Mouse (Mus musculus) lung, embryonic 15.5 days (tissue): ENCODE measurements around the gene Cox6b1. TPM values are rescaled to one million over a fixed set of nuclear protein-coding genes. Genes with fewer than 3 reads are reported as not detected.

Experiments used
- ATAC-seq: fragments of 200-750 bp; cut with Nextera tagmentation; 2 replicates; pipeline ENCODE4 v1.8.0; 2017; ENCODE audit warnings: moderate number of reproducible peaks, borderline replicate concordance; ENCODE audit not compliant: low FRiP score, low TSS enrichment; ENCODE audit errors: extremely low read depth
- H3K27ac ChIP-seq: fragments of 300-500 bp; sonication (generic); 2 replicates; pipeline ENCODE4 v1.5.1; 2015; ENCODE audit warnings: moderate library complexity, mild to moderate bottlenecking, inconsistent platforms
- H3K27me3 ChIP-seq: fragments of 300-500 bp; sonication (generic); 2 replicates; pipeline ENCODE4 v1.6.1; 2015; ENCODE audit warnings: inconsistent platforms
- H3K36me3 ChIP-seq: fragments of 300-500 bp; sonication (generic); 2 replicates; pipeline ENCODE4 v1.6.1; 2015; ENCODE audit warnings: inconsistent platforms
- H3K4me1 ChIP-seq: fragments of 300-500 bp; sonication (generic); 2 replicates; pipeline ENCODE4 v1.6.1; 2015; ENCODE audit warnings: inconsistent platforms
- H3K4me2 ChIP-seq: fragments of 300-500 bp; sonication (generic); 2 replicates; pipeline ENCODE4 v1.6.1; 2015; ENCODE audit warnings: inconsistent platforms, mild to moderate bottlenecking, moderate library complexity
- H3K4me3 ChIP-seq: fragments of 300-500 bp; sonication (generic); 2 replicates; pipeline ENCODE4 v1.5.1; 2015; ENCODE audit warnings: mild to moderate bottlenecking, inconsistent platforms
- H3K9ac ChIP-seq: fragments of 300-500 bp; sonication (generic); 2 replicates; pipeline ENCODE4 v1.6.1; 2015; ENCODE audit warnings: inconsistent platforms
- H3K9me3 ChIP-seq: fragments of 300-500 bp; sonication (generic); 2 replicates; pipeline ENCODE4 v1.6.1; 2016; ENCODE audit warnings: inconsistent platforms
- WGBS: fragments of 180-500 bp; shearing (Covaris S2); methylation state at CpG from one replicate; pipeline ENCODE4 v1.1.7; 2015; 5-methylcytosine and 5-hydroxymethylcytosine counted together
- polyA plus RNA-seq: library from polyadenylated mRNA; unstranded; fragments of >200 nt; fragmentation: Nextera tagmentation; extraction: Ambion mirVana; gene quantifications from 2 replicates; pipeline ENCODE4 v1.2.1, GENCODE M21; 2015

Gene Cox6b1
- polyA plus RNA-seq, 1 experiment from 2014 or later, result 867 TPM

- peak; percentile 55; the same call in 1 of the 2 replicates for ATAC-seq
- Histone ChIP-seq H3K36me3 (no peaks in the 10 kb centered on the region), H3K4me2 (no peak overlapping the region), H3K27ac (no peak overlapping the region), H3K9ac (no peak overlapping the region), H3K27me3 (no peaks in the 10 kb centered on the region), H3K9me3 (no peaks in the 10 kb centered on the region), H3K4me3 (no peak overlapping the region), H3K4me1 (peaks cover 15% of the 10 kb centered on the region)
- 19% methylated on average over 8 of the region's 8 CpGs for WGBS
These were observed 18.1 kb downstream of the Cox6b1 start for GRCm38 (mm10) chr7:30607706-30608309.

- Histone ChIP-seq H3K9me3 (no peaks in the 10 kb centered on the region), H3K4me3 (no peak overlapping the region), H3K36me3 (no peaks in the 10 kb centered on the region), H3K4me2 (no peak overlapping the region), H3K9ac (no peak overlapping the region), H3K27ac (no peak overlapping the region), H3K27me3 (no peaks in the 10 kb centered on the region), H3K4me1 (peaks cover 15% of the 10 kb centered on the region)
- WGBS, result 82% methylated on average over 8 of the region's 8 CpGs
- no peak for ATAC-seq
These were observed 21.0 kb downstream of the Cox6b1 start for GRCm38 (mm10) chr7:30604944-30605343.

DNA sequence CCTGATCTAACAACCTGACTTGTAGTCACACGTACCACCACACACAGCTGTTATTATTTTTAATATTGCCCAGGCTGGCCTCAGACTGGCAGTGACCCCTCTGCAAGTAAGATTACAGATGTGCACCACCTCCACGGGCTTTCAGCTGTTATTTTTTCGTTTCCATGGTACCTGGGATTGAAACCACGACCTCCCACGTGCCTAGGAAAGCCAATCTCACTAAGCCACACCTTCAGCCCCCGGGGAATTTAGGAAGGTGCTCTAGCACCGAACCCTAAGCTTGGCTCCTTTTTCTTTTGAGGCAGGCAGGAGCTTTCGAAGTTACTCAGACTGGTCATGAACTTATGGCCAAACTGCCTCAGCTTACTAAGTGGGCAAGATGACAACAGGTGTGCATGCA, 21.5 kb downstream of the Cox6b1 start:
- Histone ChIP-seq H3K27me3 (no peaks in the 10 kb centered on the region), H3K27ac (peak overlapping the region; percentile 95; the same call in 1 of the 2 replicates), H3K4me1 (peaks cover 15% of the 10 kb centered on the region), H3K4me2 (no peak overlapping the region), H3K9ac (no peak overlapping the region), H3K4me3 (no peak overlapping the region), H3K9me3 (no peaks in the 10 kb centered on the region), H3K36me3 (no peaks in the 10 kb centered on the region)
- ATAC-seq, result no peak
- 46% methylated on average over 8 of the region's 8 CpGs for WGBS

GRCm38 (mm10) chr7:30602583-30602982, 23.4 kb downstream of the Cox6b1 start:
- Histone ChIP-seq H3K4me2 (no peak overlapping the region), H3K27ac (peak overlapping the region; percentile 95), H3K4me3 (no peak overlapping the region), H3K4me1 (peaks cover 13% of the 10 kb centered on the region; the same call in 1 of the 2 replicates), H3K9ac (no peak overlapping the region), H3K27me3 (no peaks in the 10 kb centered on the region), H3K36me3 (no peaks in the 10 kb centered on the region), H3K9me3 (no peaks in the 10 kb centered on the region)
- peak; percentile 49 for ATAC-seq
- 15% methylated on average over 3 of the region's 3 CpGs for WGBS

GRCm38 (mm10) chr7:30600651-30601050, 25.3 kb downstream of the Cox6b1 start:
- Histone ChIP-seq H3K36me3 (no peaks in the 10 kb centered on the region), H3K9me3 (no peaks in the 10 kb centered on the region), H3K4me1 (peaks cover 13% of the 10 kb centered on the region; the same call in 1 of the 2 replicates), H3K27ac (peak overlapping the region; percentile 95), H3K27me3 (no peaks in the 10 kb centered on the region), H3K4me3 (no peak overlapping the region), H3K9ac (no peak overlapping the region), H3K4me2 (peak overlapping the region; percentile 23)
- peak; percentile 62 for ATAC-seq
- 48% methylated on average over 7 of the region's 7 CpGs for WGBS

- Histone ChIP-seq H3K4me2 (peak overlapping the region; percentile 23), H3K4me3 (no peak overlapping the region), H3K27me3 (no peaks in the 10 kb centered on the region), H3K4me1 (peaks cover 13% of the 10 kb centered on the region; the same call in 1 of the 2 replicates), H3K9ac (no peak overlapping the region), H3K27ac (peak overlapping the region; percentile 95), H3K36me3 (no peaks in the 10 kb centered on the region), H3K9me3 (no peaks in the 10 kb centered on the region)
- WGBS, result 1% methylated on average over 16 of the region's 16 CpGs
- ATAC-seq, result peak; percentile 91
These were observed 26.0 kb downstream of the Cox6b1 start for GRCm38 (mm10) chr7:30599933-30600353.

- no peaks in the 10 kb centered on the region for H3K36me3 ChIP-seq
- no peak within 1 kb of the TSS for H3K9ac ChIP-seq
- H3K27me3 ChIP-seq, result no peaks in the 10 kb centered on the region
- peak within 1 kb of the TSS; percentile 23; the same call in 1 of the 2 replicates for H3K4me2 ChIP-seq
- H3K27ac ChIP-seq, result peak within 1 kb of the TSS; percentile 95
- H3K4me3 ChIP-seq, result peak within 1 kb of the TSS; percentile 4; the same call in 1 of the 2 replicates
- peaks cover 13% of the 10 kb centered on the region; the same call in 1 of the 2 replicates for H3K4me1 ChIP-seq
- H3K9me3 ChIP-seq, result no peaks in the 10 kb centered on the region
- no peak for ATAC-seq
- WGBS, result 88% methylated on average over 12 of the region's 12 CpGs
These were observed 27.2 kb downstream of the Cox6b1 start, which contains the start of gene Zbtb32 for GRCm38 (mm10) chr7:30598786-30599185. Gene Zbtb32, minus strand, starts transcription at chr7:30598909.

DNA sequence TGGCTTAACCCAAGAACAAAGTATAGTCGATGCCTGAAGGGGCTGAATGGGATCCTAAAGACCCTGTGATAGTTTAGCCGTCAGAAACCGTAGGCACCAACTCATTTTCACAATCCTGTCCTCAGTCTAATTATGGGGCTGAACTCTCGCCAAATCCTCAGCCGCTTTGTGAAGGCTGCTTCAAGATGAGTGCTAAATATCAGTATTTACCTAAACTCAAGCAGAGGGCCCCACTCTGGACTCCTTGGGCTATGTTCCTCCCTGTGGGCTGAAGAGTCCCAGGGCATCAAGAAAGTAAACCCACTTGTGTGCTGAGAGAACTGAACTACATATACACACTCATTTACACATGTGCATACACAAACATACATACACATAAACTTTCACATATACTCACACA, 29.1 kb downstream of the Cox6b1 start:
- Histone ChIP-seq H3K4me2 (no peak overlapping the region), H3K27ac (peak overlapping the region; percentile 43), H3K9me3 (no peaks in the 10 kb centered on the region), H3K4me1 (peaks cover 6% of the 10 kb centered on the region; the same call in 1 of the 2 replicates), H3K36me3 (no peaks in the 10 kb centered on the region), H3K9ac (no peak overlapping the region), H3K4me3 (no peak overlapping the region), H3K27me3 (no peaks in the 10 kb centered on the region)
- no peak for ATAC-seq
- WGBS, result 41% methylated on average over 5 of the region's 5 CpGs

DNA sequence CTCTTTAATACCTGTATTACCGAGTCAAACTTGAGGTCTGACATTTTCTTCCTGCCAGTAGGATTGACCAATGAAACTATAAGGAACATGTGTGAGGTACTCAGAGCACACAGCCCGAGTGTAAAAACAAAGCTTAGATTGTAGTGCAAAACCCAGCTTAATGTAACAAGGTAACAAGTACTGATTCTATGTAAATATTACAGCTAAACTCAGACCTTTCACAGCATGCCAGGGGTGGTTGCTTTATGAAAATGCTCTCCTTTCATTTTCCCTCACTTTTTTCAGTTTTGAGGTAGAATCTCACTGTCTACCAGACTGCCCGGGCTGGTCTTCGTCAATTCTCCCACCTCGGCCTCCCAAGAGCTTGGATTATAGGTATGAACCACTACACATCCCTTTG, 29.9 kb downstream of the Cox6b1 start:
- no peak for ATAC-seq
- Histone ChIP-seq H3K36me3 (no peaks in the 10 kb centered on the region), H3K9me3 (no peaks in the 10 kb centered on the region), H3K4me2 (no peak overlapping the region), H3K4me3 (no peak overlapping the region), H3K4me1 (peaks cover 6% of the 10 kb centered on the region; the same call in 1 of the 2 replicates), H3K27me3 (no peaks in the 10 kb centered on the region), H3K27ac (peak overlapping the region; percentile 43), H3K9ac (no peak overlapping the region)
- WGBS, result 59% methylated on average over 5 of the region's 5 CpGs

DNA sequence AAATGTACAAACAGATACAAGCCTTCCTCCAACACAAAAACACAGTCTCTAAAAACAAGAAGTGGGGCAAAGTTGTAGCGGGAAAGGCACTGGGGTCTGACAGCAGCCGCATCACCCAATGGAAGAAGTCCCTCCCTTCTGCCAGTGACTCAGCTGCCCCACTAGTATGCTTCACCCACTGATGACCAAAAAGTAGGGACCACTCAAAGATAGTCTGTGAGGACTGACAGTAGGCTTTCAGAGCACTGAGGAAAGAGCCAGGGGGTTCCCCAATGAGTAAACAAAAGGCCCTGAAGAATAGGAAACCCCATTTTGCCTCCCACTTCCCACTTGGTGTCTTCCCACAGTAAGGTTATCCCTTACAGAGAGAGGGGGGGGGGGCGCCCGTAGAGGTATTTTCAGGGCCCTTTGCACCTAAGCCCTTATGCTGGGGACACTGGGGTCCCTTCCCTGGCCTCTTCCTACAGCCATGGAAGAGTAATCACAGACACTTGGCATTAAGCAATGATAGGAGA, 31.4 kb downstream of the Cox6b1 start:
- Histone ChIP-seq H3K27me3 (no peaks in the 10 kb centered on the region), H3K4me3 (no peak overlapping the region), H3K9me3 (no peaks in the 10 kb centered on the region), H3K4me1 (peaks cover 12% of the 10 kb centered on the region), H3K9ac (no peak overlapping the region), H3K27ac (no peak overlapping the region), H3K36me3 (no peaks in the 10 kb centered on the region), H3K4me2 (no peak overlapping the region)
- no peak for ATAC-seq
- 60% methylated on average over 4 of the region's 4 CpGs for WGBS

DNA sequence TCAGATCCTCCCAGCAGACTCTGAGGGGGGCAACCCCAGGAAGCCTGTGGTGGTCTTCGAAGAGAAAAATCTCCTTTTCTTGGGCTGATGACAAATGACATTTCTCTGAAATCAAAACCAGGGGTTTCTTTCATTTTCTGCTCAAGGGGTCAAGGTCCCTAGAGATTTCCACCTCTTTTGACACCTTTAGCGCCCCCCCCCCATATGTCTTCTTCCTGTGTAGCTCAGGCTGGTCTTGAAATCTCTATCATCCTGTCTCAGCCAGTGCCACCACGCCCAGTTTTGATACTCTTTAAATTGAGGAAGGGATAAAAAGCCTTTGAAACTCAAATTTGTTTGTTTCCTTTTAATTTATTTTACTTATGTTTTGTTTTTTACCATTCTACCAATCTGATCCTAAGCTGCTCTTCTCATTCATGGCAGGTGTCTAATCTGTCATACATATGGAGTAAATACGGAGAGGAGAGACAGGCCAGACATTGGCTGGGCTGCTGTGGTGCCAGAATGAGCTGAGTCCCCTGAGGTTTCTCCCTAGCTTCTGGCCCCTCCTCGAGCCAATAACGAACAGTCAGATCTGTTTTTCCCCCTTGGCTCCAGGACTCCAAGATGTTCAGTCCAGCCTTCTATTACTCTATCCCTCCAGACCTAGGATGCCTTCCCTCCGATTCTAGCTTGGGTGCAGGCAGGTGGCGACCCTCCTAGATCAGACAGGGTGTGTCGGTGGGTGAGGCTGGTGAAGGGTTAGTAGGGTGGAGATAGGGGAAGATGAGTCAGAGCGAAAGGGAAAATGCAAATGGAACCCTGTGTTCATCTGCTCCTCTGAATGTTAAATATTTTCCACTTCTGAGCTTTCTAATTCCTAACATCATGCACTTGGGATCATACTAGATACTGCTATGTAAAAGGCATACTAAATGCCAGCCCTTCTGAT, 32.1 kb downstream of the Cox6b1 start:
- 65% methylated on average over 10 of the region's 10 CpGs for WGBS
- Histone ChIP-seq H3K4me3 (no peak overlapping the region), H3K4me1 (peaks cover 9% of the 10 kb centered on the region), H3K27ac (no peak overlapping the region), H3K4me2 (no peak overlapping the region), H3K36me3 (no peaks in the 10 kb centered on the region), H3K9me3 (no peaks in the 10 kb centered on the region), H3K9ac (no peak overlapping the region), H3K27me3 (no peaks in the 10 kb centered on the region)
- no peak for ATAC-seq
